Mouse (Mus musculus) thymus, adult 2 months (tissue): ENCODE results near the gene Hils1. TPM values are rescaled to one million over a fixed set of nuclear protein-coding genes. Genes with fewer than 3 reads are reported as not detected.
A peak's percentile ranks its signal among the peaks of the same experiment; 100 is the strongest.

Experiments
- DNase-seq: peaks from one replicate; pipeline ENCODE4 v3.0.0; 2021
- H3K27ac ChIP-seq: fragments of 200-500 bp; 2 replicates; pipeline ENCODE4 v1.5.1; 2012; ENCODE audit warnings: low read length, control low read depth; ENCODE audit not compliant: control insufficient read depth, insufficient read depth
- H3K27me3 ChIP-seq: fragments of 200-500 bp; 2 replicates; pipeline ENCODE4 v1.6.1; 2012; ENCODE audit warnings: mild to moderate bottlenecking, low read length, moderate library complexity, mixed read lengths; ENCODE audit not compliant: control insufficient read depth, insufficient read depth
- H3K36me3 ChIP-seq: fragments of 200-500 bp; 2 replicates; pipeline ENCODE4 v1.6.1; 2012; ENCODE audit warnings: mild to moderate bottlenecking, low read length, moderate library complexity; ENCODE audit not compliant: control insufficient read depth, insufficient read depth
- H3K4me1 ChIP-seq: fragments of 200-500 bp; replicated peaks from 2 replicates; pipeline ENCODE4 v1.6.1; 2012; ENCODE audit warnings: low read length; ENCODE audit not compliant: control insufficient read depth, insufficient read depth
- H3K4me3 ChIP-seq: fragments of 200-500 bp; 2 replicates; pipeline ENCODE4 v1.5.1; 2012; ENCODE audit warnings: mild to moderate bottlenecking, low read length, control low read depth, moderate library complexity; ENCODE audit not compliant: control insufficient read depth, insufficient read depth
- CTCF ChIP-seq: fragments of 200-500 bp; IDR thresholded peaks from 2 replicates; pipeline ENCODE4 v1.5.1; 2012; ENCODE audit warnings: mild to moderate bottlenecking, control low read depth, low read length, moderate library complexity, borderline replicate concordance; ENCODE audit not compliant: control insufficient read depth, poor library complexity, insufficient read depth; ENCODE audit errors: extremely low read depth
- POLR2A ChIP-seq: fragments of 200-500 bp; IDR thresholded peaks from 2 replicates; pipeline ENCODE4 v1.6.1; 2012; ENCODE audit warnings: mild to moderate bottlenecking, low read length, control low read depth, moderate library complexity; ENCODE audit not compliant: control insufficient read depth, poor library complexity, insufficient read depth; ENCODE audit errors: extremely low read depth
- WGBS: fragments of 180-500 bp; shearing (Covaris S2); methylation state at CpG from one replicate; pipeline ENCODE4 v1.1.7; 2018; 5-methylcytosine and 5-hydroxymethylcytosine counted together
- polyA plus RNA-seq: library from polyadenylated mRNA; depleted of rRNA; stranded (reverse); fragments of >200 nt; gene quantifications from 2 replicates; pipeline ENCODE4 v1.2.3, GENCODE M21; 2012

Gene Hils1
- polyA plus RNA-seq, 1 experiment: 0.12 TPM

- Histone ChIP-seq H3K27me3 (no peaks in the 10 kb centered on the region), H3K4me3 (peak overlapping the region; percentile 4; the same call in 1 of the 2 replicates), H3K4me1 (peaks cover 56% of the 10 kb centered on the region), H3K36me3 (peaks cover 47% of the 10 kb centered on the region), H3K27ac (peak overlapping the region; percentile 30)
- 5% methylated on average over 8 of the region's 8 CpGs for WGBS
- peak; percentile 70 for DNase-seq
- TF ChIP-seq POLR2A (0 out of 2 replicates have a peak, but pooled peaks have one; percentile 23), CTCF (peak; percentile 80; the same call in 1 of the 2 replicates)
Observed at GRCm38 (mm10) chr11:95001058-95001457, 33.7 kb downstream of the Hils1 start.

- 94% methylated on average over 21 of the region's 21 CpGs for WGBS
- no peak for DNase-seq
- no peak for TF ChIP-seq CTCF
- TF ChIP-seq POLR2A: no peak
- Histone ChIP-seq H3K27ac (no peak overlapping the region), H3K36me3 (peaks cover 41% of the 10 kb centered on the region), H3K4me3 (no peak overlapping the region), H3K27me3 (no peaks in the 10 kb centered on the region), H3K4me1 (peaks cover 52% of the 10 kb centered on the region)
Observed at GRCm38 (mm10) chr11:95001584-95002347, 34.4 kb downstream of the Hils1 start.

DNA sequence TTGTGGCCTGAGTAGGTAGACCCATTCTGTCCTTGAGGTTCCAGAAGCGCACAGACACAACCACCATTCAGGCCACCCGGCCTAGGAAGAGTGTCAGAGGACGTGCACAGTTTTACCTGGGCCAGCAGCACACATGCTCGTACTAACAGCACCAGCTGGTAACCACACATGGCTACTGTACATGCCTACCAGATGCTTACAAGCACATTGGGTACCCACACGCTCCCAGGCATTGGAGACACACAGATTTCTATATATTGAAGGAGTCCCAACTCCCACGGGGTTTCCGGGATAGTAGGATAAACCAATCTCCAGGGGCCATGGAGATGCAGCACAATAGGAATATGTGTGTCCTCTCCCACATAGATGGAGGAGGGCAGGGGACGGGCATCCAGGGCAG is 35.3 kb downstream of the Hils1 start:
- peaks cover 43% of the 10 kb centered on the region for H3K4me1 ChIP-seq
- H3K36me3 ChIP-seq: peaks cover 40% of the 10 kb centered on the region
- no peak overlapping the region for H3K27ac ChIP-seq
- 98% methylated on average over 8 of the region's 8 CpGs for WGBS
- H3K4me3 ChIP-seq: no peak overlapping the region
- DNase-seq: no peak
- H3K27me3 ChIP-seq: no peaks in the 10 kb centered on the region
- TF ChIP-seq CTCF (no peak), POLR2A (no peak)

GRCm38 (mm10) chr11:95004136-95004936 is 36.9 kb downstream of the Hils1 start:
- WGBS: 96% methylated on average over 12 of the region's 12 CpGs
- Histone ChIP-seq H3K27me3 (peaks cover 6% of the 10 kb centered on the region), H3K27ac (no peak overlapping the region), H3K4me3 (no peak overlapping the region), H3K36me3 (peaks cover 40% of the 10 kb centered on the region), H3K4me1 (peaks cover 32% of the 10 kb centered on the region)
- TF ChIP-seq CTCF (no peak), POLR2A (no peak)
- no peak for DNase-seq

DNA sequence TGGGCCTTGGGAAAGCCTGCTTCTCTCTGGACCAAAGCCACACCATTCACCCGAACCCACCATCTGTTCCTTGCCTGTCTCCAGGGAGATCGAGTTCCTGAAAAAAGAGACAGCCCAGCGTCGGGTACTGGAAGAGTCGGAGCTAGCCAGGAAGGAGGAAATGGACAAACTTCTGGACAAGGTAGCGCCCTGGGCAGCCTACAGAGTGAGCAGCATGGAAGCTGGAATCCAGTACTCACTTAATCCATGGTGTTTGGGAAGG is 37.5 kb downstream of the Hils1 start:
- Histone ChIP-seq H3K4me3 (no peak overlapping the region), H3K27ac (no peak overlapping the region), H3K27me3 (peaks cover 12% of the 10 kb centered on the region), H3K4me1 (peaks cover 31% of the 10 kb centered on the region), H3K36me3 (peaks cover 37% of the 10 kb centered on the region)
- 92% methylated on average over 6 of the region's 6 CpGs for WGBS
- no peak for TF ChIP-seq POLR2A
- TF ChIP-seq CTCF: no peak
- DNase-seq: no peak

DNA sequence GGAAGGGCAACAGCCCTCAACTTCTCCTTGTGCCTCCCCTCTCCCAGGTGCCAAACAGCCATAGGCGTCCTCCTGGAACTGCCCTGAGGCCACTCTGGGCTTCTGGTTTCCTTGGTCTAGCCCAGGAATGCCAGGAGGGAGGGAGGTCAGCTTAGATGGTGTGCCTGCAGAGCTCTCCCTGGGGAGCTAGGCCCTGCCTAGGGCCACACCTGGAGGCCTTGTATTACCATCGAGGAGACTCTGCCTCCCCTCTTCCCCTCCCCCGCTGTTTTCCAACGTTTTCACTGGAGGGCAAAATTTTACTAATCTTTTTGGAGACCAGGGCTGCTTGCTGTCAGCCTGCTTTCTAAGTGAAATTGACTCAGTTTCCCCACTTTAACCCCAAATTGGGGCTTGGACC is 38.6 kb downstream of the Hils1 start:
- no peak for TF ChIP-seq POLR2A
- TF ChIP-seq CTCF: no peak
- Histone ChIP-seq H3K4me3 (no peak overlapping the region), H3K27ac (no peak overlapping the region), H3K4me1 (peaks cover 19% of the 10 kb centered on the region), H3K27me3 (peaks cover 16% of the 10 kb centered on the region), H3K36me3 (peaks cover 32% of the 10 kb centered on the region)
- WGBS: 50% methylated on average over 4 of the region's 4 CpGs
- DNase-seq: no peak
